Mouse (Mus musculus): Measurements from ENCODE around the gene Lhfpl1.
"Not testable (repeated sequence)": the region's sequence is repeated elsewhere in the genome, so short reads cannot be mapped to it uniquely, and the experiment has no call there.

Lhfpl1 gene

GRCm38 (mm10) chrX:145348377-145349203 lies at the start of gene Lhfpl1:
Gene Lhfpl1 (minus strand): TSS chrX:145349089.
- no peak for DNase-seq (ENCODE audit: low read depth, low spot score)

DNA sequence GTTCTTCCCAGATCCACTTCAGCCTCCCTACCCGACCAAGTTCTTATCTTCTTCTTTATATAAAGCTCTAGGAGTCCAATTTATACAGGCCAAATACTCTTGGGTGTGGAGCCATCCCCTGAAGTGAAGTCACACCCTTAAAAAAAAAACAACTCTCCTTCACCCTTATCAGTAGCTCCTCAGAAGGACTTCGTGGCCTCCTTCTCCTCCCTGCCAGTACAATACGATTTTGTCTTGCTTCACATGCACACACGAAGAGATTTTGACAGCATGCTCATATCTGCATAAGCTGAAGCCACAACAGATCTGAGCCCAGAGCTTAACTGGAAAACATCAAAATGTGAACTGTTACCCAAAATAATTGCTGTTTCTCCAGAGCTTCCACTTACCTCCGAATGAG lies 22.9 kb upstream of the Lhfpl1 start:
- DNase-seq (ENCODE audit: low read depth, low spot score), result no peak

DNA sequence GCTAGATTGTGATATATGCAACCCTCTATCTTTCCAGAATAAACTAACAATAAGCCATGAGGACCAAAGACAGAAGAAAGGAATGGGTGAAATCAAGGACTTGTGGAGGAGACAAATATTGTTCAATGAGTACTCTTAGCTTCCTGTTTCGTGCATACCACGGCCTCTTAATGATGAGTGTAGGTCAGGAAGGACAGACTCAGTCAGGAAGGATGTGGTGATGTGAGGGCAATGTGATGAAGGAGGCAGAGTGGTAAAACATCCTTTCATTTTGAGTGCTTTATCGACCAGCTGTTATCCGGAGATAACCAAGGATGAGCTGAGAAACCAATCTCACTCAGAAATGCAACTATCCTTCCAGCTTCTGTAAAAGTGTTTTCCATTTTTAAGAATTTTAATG lies 13.6 kb upstream of the Lhfpl1 start:
- DNase-seq (ENCODE audit: low read depth, low spot score), result no peak

GRCm38 (mm10) chrX:145342402-145342801 lies 6.5 kb downstream of the Lhfpl1 start:
- no peak for DNase-seq (ENCODE audit: low read depth, low spot score)

DNA sequence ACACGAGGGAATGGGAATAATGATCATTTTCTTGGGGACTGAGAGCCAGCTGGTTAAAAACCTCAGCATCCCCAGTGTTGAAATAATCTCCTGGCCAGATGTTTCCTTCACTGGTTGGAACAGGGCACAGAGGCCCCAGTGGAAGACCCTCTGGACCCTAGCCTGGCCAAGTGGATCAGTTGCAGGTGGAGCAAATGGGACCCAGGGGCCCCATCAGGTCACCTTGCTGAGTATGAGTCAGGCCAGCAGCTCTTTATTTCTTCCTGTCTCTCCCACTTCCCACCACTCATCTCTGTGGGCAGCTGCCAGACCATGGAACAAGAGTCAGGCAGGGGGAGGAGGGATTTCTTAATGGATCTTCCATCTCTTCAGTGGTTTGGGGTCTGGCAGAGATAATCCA lies 12.7 kb downstream of the Lhfpl1 start:
- no peak for DNase-seq (ENCODE audit: low read depth, low spot score)

GRCm38 (mm10) chrX:145308555-145308954 lies 40.3 kb downstream of the Lhfpl1 start:
- no peak for DNase-seq (ENCODE audit: low read depth, low spot score)

DNA sequence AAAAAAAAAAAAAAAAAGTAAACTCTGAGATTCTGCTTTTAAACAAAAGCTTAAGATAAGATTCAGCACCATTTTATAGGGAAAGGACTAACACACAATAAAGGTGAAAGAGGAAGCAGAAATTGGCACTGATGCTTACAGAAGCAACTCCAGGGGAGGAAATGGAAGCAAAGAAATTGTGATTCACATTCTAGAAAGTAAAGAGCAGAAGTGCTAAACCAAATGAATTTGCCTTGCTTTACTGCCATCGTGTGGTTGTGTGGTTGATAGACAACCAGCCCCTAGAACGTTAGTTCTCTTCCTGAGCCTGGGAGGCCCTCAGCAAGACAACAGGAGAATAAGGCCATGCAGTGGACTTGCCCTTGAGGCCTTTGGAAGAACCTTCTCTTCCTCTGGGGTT lies 41.7 kb downstream of the Lhfpl1 start:
- no peak for DNase-seq (ENCODE audit: low read depth, low spot score)

DNA sequence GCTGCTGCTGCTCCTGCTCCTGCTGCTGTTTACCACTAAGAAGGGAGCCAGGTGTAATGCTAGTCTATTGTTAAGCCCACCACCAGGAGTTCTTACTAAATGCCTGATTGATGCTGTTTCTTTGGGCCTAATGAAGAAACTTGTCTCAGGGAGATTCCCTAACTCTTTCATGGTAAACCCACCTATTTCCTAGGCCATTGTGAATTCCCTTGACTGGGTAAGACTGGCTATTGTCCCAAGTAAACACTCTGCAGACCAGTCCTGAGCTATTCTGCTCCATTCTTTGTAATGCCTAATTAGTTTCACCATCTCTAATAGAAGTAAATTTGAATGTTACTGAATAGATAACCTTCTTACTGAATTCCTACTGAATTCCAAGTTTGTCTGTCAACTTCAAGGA lies 48.7 kb downstream of the Lhfpl1 start:
- not testable (repeated sequence) for DNase-seq (ENCODE audit: low read depth, low spot score)

DNA sequence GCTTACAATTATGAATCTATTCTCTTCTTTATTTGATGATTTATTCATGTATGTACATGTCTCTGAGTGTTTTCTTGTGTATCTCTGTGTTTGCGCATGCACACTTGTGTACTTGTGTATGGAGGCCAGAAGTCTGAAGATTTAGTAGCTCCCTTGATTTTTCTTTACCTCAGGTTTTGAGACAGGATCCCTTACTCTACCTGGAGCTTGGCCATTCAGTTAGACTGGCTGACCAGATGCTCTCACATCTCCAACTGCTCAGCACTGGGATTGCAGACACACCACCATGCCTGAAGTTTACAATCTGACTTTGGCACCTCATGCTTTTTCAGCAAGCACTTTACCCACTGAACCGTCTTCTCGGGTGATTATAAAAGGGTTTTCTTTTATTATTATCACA lies 76.7 kb downstream of the Lhfpl1 start:
- no peak for DNase-seq (ENCODE audit: low read depth, low spot score)

DNA sequence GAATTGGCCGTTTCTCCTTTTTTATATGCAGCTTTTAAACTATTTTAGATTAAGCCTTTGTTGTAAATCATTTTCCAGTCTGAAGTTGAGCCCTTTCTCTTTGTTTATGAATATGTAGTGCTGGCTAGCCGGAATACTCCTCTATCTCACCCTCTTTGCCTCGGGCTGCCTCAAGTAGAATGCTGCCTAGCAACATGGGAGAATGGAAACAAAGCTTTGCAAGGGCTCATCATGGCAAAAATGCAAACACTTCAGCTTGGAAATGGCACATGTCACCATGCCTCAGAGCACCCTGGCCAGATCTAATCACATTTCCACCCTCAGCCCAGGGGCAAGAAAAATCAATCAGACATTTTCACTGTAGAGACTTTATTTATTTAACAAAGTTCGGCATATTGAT lies 77.1 kb downstream of the Lhfpl1 start:
- no peak for DNase-seq (ENCODE audit: low read depth, low spot score)

DNA sequence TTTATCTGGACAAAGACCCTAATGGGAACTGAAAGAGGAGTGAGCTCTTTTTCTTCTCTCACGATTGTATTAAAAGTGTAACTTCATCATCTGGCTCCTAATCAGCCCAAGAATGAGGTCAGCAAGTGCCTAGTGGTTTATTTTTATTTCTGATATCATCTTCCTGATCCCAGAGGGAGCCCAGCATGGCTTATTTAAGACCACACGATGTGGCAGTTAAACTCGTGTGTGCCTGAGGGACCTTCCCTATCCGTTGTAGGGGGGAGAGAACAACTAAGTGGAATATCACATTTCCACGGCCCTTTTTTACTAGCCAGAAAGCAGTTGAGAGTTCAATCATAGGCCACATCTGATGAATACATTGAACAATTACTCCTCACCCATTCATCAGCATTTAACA lies 87.1 kb downstream of the Lhfpl1 start:
- DNase-seq (ENCODE audit: low read depth, low spot score), result no peak

Data from retina, adult 2 months (tissue).